Mouse (Mus musculus) stomach, postnatal 0 days (tissue): Measurements from ENCODE around the gene Map7. TPM values are rescaled to one million over a fixed set of nuclear protein-coding genes. Genes with fewer than 3 reads are reported as not detected.

ENCODE experiments used
- ATAC-seq: fragments of 200-750 bp; cut with Nextera tagmentation; 2 replicates; pipeline ENCODE4 v1.8.0; 2017; ENCODE audit not compliant: low FRiP score, low TSS enrichment
- DNase-seq: peaks from one replicate; pipeline ENCODE4 v3.0.0-alpha.2; 2016; ENCODE audit warnings: low spot score
- H3K27ac ChIP-seq: fragments of 300-500 bp; sonication (generic); replicated peaks from 2 replicates; pipeline ENCODE4 v1.5.1; 2014; ENCODE audit warnings: mild to moderate bottlenecking, control low read depth
- H3K27me3 ChIP-seq: fragments of 300-500 bp; sonication (generic); 2 replicates; pipeline ENCODE4 v1.6.1; 2014; ENCODE audit warnings: low read length; ENCODE audit not compliant: control insufficient read depth, insufficient read depth
- H3K36me3 ChIP-seq: fragments of 300-500 bp; sonication (generic); 2 replicates; pipeline ENCODE4 v1.6.1; 2014; ENCODE audit warnings: low read length, mixed read lengths; ENCODE audit not compliant: control insufficient read depth, insufficient read depth
- H3K4me1 ChIP-seq: fragments of 300-500 bp; sonication (generic); replicated peaks from 2 replicates; pipeline ENCODE4 v1.6.1; 2014; ENCODE audit warnings: antibody characterized with exemption; ENCODE audit not compliant: control insufficient read depth, insufficient read depth
- H3K4me2 ChIP-seq: fragments of 300-500 bp; sonication (generic); replicated peaks from 2 replicates; pipeline ENCODE4 v1.6.1; 2014; ENCODE audit warnings: low read depth, mild to moderate bottlenecking, control low read depth, moderate library complexity
- H3K4me3 ChIP-seq: fragments of 300-500 bp; sonication (generic); 2 replicates; pipeline ENCODE4 v1.5.1; 2014; ENCODE audit warnings: low read depth, low read length, control low read depth
- H3K9ac ChIP-seq: fragments of 300-500 bp; sonication (generic); 2 replicates; pipeline ENCODE4 v1.6.1; 2014; ENCODE audit warnings: mild to moderate bottlenecking, low read length, control low read depth, mixed read lengths
- H3K9me3 ChIP-seq: fragments of 300-500 bp; sonication (generic); 2 replicates; pipeline ENCODE4 v1.6.1; 2016; ENCODE audit warnings: low read length; ENCODE audit not compliant: control insufficient read depth
- CTCF ChIP-seq: IDR thresholded peaks from 2 replicates; pipeline ENCODE4 v1.5.1; 2016; ENCODE audit warnings: antibody characterized with exemption, low read depth, mild to moderate bottlenecking, moderate library complexity
- EP300 ChIP-seq: optimal IDR thresholded peaks from 2 replicates; pipeline ENCODE3; 2016; ENCODE audit warnings: antibody characterized with exemption
- WGBS: fragments of 180-500 bp; shearing (Covaris S2); extraction: QIAGEN DNeasy Blood & Tissue Kit; methylation state at CpG from one replicate; pipeline ENCODE4 v1.1.7; 2014; 5-methylcytosine and 5-hydroxymethylcytosine counted together
- polyA plus RNA-seq: library from polyadenylated mRNA; unstranded; fragments of >200 nt; fragmentation: Nextera tagmentation; extraction: Ambion mirVana; gene quantifications from 2 replicates; pipeline ENCODE4 v1.2.1, GENCODE M21; 2015

The Map7 gene
- polyA plus RNA-seq, 1 experiment from 2014 or later = 23.0 TPM

- DNase-seq (no peak), ATAC-seq (no peak)
- H3K27ac ChIP-seq = peak overlapping the region; percentile 9; the same call in 1 of the 2 replicates
- H3K4me2 ChIP-seq = no peak overlapping the region
- 50% methylated on average over 4 of the region's 4 CpGs for WGBS
- no peaks in the 10 kb centered on the region for H3K36me3 ChIP-seq
- TF ChIP-seq EP300 (no peak), CTCF (no peak)
- H3K27me3 ChIP-seq = no peaks in the 10 kb centered on the region
- H3K9me3 ChIP-seq = no peaks in the 10 kb centered on the region
- no peaks in the 10 kb centered on the region for H3K4me1 ChIP-seq
- H3K9ac ChIP-seq = no peak overlapping the region
- no peak overlapping the region for H3K4me3 ChIP-seq
These were observed 86.2 kb downstream of the Map7 start for GRCm38 (mm10) chr10:20234466-20234865.

- no peak for DNase-seq
- no peak overlapping the region for H3K4me3 ChIP-seq
- no peaks in the 10 kb centered on the region for H3K36me3 ChIP-seq
- H3K4me1 ChIP-seq = no peaks in the 10 kb centered on the region
- no peak for ATAC-seq
- no peak overlapping the region for H3K27ac ChIP-seq
- H3K9me3 ChIP-seq = no peaks in the 10 kb centered on the region
- no peaks in the 10 kb centered on the region for H3K27me3 ChIP-seq
- no peak overlapping the region for H3K4me2 ChIP-seq
- 99% methylated on average over 3 of the region's 3 CpGs for WGBS
- no peak for TF ChIP-seq CTCF
- TF ChIP-seq EP300 = no peak
- no peak overlapping the region for H3K9ac ChIP-seq
These were observed 87.4 kb downstream of the Map7 start for GRCm38 (mm10) chr10:20235656-20236055.

GRCm38 (mm10) chr10:20236241-20236640, 88.0 kb downstream of the Map7 start:
- no peaks in the 10 kb centered on the region for H3K27me3 ChIP-seq
- 90% methylated on average over 6 of the region's 6 CpGs for WGBS
- H3K4me1 ChIP-seq = no peaks in the 10 kb centered on the region
- H3K27ac ChIP-seq = no peak overlapping the region
- no peak for TF ChIP-seq CTCF
- no peak for TF ChIP-seq EP300
- H3K9ac ChIP-seq = no peak overlapping the region
- no peaks in the 10 kb centered on the region for H3K9me3 ChIP-seq
- DNase-seq (no peak), ATAC-seq (no peak)
- H3K36me3 ChIP-seq = no peaks in the 10 kb centered on the region
- H3K4me2 ChIP-seq = no peak overlapping the region
- H3K4me3 ChIP-seq = no peak overlapping the region

- no peak overlapping the region for H3K4me2 ChIP-seq
- no peaks in the 10 kb centered on the region for H3K9me3 ChIP-seq
- no peaks in the 10 kb centered on the region for H3K27me3 ChIP-seq
- no peak overlapping the region for H3K27ac ChIP-seq
- no peak for TF ChIP-seq EP300
- TF ChIP-seq CTCF = no peak
- H3K4me3 ChIP-seq = no peak overlapping the region
- no peak for DNase-seq
- no peaks in the 10 kb centered on the region for H3K36me3 ChIP-seq
- ATAC-seq = no peak
- no peak overlapping the region for H3K9ac ChIP-seq
- H3K4me1 ChIP-seq = no peaks in the 10 kb centered on the region
- WGBS = 60% methylated on average over 5 of the region's 5 CpGs
These were observed 90.0 kb downstream of the Map7 start for GRCm38 (mm10) chr10:20238281-20238680.

GRCm38 (mm10) chr10:20240858-20241257, 92.6 kb downstream of the Map7 start:
- Histone ChIP-seq H3K9ac (no peak overlapping the region), H3K27ac (no peak overlapping the region), H3K4me3 (no peak overlapping the region), H3K9me3 (no peaks in the 10 kb centered on the region), H3K4me1 (no peaks in the 10 kb centered on the region), H3K27me3 (no peaks in the 10 kb centered on the region), H3K36me3 (no peaks in the 10 kb centered on the region), H3K4me2 (no peak overlapping the region)
- WGBS = 81% methylated on average over 6 of the region's 6 CpGs
- TF ChIP-seq EP300 (no peak), CTCF (no peak)
- no peak for ATAC-seq
- no peak for DNase-seq

GRCm38 (mm10) chr10:20243321-20243720, 95.0 kb downstream of the Map7 start:
- TF ChIP-seq CTCF (no peak), EP300 (no peak)
- Histone ChIP-seq H3K36me3 (no peaks in the 10 kb centered on the region), H3K9me3 (no peaks in the 10 kb centered on the region), H3K9ac (no peak overlapping the region), H3K27me3 (no peaks in the 10 kb centered on the region), H3K4me1 (no peaks in the 10 kb centered on the region), H3K4me3 (no peak overlapping the region), H3K27ac (0 out of 2 replicates have a peak overlapping the region, but pooled peaks have one; percentile 13), H3K4me2 (no peak overlapping the region)
- ATAC-seq = peak; percentile 58
- WGBS = 58% methylated on average over 7 of the region's 7 CpGs
- DNase-seq = no peak
